8 mouse cellular contexts compared by ENCODE assay signal in the genomic region with DNA sequence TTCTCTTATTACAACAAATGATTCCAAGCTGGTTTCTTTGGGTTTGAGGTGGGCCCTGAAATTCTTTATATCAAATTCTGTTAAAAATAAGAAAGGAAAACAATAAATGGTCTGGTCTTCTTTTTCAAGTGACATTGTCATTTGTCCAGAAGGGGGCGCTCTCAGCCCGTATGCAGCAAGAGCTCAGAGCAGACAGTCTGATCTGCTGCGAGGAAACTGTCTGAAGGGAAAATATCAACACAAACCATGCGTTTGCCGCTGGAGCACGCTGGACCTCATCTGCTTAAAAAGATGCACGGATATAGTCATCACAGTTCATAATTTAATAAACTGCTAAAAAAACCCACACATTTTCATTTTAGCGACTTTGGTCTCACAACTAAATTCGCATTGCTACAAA.
DNase-seq lines count a peak whose midpoint lies in the region; ATAC-seq lines count a peak whose summit lies in the region.

No protein-coding gene starts in this region.

- H3K4me1 ChIP-seq in midbrain, embryonic 13.5 days (replicated peaks), result peaks cover 14% of the 10 kb centered on the region

- peak; percentile 89 for DNase-seq in adrenal gland, postnatal 10 days
- peak; percentile 89 for DNase-seq in embryo, embryonic 11 days
- peak; percentile 61 to 82 for DNase-seq in gastrocnemius, postnatal 4 days (ENCODE audit: low spot score in 2 of 2)
- peak; percentile 15 for DNase-seq in kidney, adult 11 months
- peak; percentile 87 for DNase-seq in left cerebral cortex, postnatal 4 days
- DNase-seq in spleen, adult 12 weeks (ENCODE audit: low spot score), result peak; percentile 9

- peak overlapping the region; percentile 32 for H3K4me3 ChIP-seq in midbrain, embryonic 13.5 days (replicated peaks)

- peak overlapping the region; percentile 48 for H3K4me2 ChIP-seq in midbrain, embryonic 13.5 days (replicated peaks)

- no peaks in the 10 kb centered on the region for H3K27me3 ChIP-seq in midbrain, embryonic 13.5 days

- peak overlapping the region; percentile 39; the same call in 1 of the 2 replicates for H3K9ac ChIP-seq in midbrain, embryonic 13.5 days (replicated peaks)

- peak overlapping the region; percentile 37; the same call in 1 of the 2 replicates for H3K27ac ChIP-seq in midbrain, embryonic 13.5 days

- ATAC-seq in midbrain, embryonic 13.5 days, result peak; percentile 95
- ATAC-seq in erythroblast, adult 5-6 weeks (replicated peaks; ENCODE audit: low FRiP score, poor library complexity, severe bottlenecking), result no peak

- H3K9me3 ChIP-seq in midbrain, embryonic 13.5 days, result no peaks in the 10 kb centered on the region

- WGBS in midbrain, embryonic 13.5 days, result 13% methylated on average over 9 of the region's 9 CpGs

- intact Hi-C loops in left cerebral cortex, postnatal 4 days (cut with DNase I), result loop anchor here (2.0 to 10.0 kb wide), 3 partner anchors 1001 to 1713 kb away; no protein-coding TSS in a partner anchor

- H3K36me3 ChIP-seq in midbrain, embryonic 13.5 days, result no peaks in the 10 kb centered on the region

Comparison
In these comparisons a context has a peak if more than half of its experiments do, and no peak if none do; other contexts are left out.
1. DNase-seq: peak in every context shown above with its lines; median percentile 89 in adrenal gland, postnatal 10 days; 89 in embryo, embryonic 11 days; 87 in left cerebral cortex, postnatal 4 days; 72 in gastrocnemius, postnatal 4 days; 15 in kidney, adult 11 months; 9 in spleen, adult 12 weeks.